Mouse (Mus musculus) c-Kit-positive CD71-positive TER-119-positive erythroid progenitor cells, embryonic 14.5 days (primary cell): ENCODE measurements around the gene Pde2a.

Source experiments
- DNase-seq: peaks from one replicate; pipeline ENCODE4 v3.0.0-alpha.2; 2013; ENCODE audit warnings: low spot score

The Pde2a gene

DNA sequence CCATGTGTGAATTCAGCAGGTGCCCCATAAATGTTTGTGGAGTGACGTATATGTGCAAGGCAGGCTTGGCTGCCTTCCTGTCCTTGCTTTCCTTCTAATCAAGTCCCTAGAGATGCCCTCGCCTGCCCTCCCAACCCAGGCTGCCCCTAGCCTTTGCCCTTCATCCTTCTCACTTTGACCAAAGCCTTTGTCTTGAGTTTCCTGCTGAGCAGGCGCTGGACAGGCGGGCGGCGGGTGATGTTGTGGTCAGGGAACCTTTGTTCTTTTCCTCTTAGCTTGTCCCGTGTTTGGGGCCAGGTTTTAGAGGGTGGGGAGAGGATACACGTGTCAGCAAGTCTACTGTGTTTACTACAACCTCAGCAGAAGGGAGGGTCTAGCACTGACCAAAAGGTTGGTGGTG, 32.2 kb downstream of the Pde2a start:
- DNase-seq, result no peak

- no peak for DNase-seq
Measured at GRCm38 (mm10) chr7:101454479-101454878, 33.0 kb downstream of the Pde2a start.

DNA sequence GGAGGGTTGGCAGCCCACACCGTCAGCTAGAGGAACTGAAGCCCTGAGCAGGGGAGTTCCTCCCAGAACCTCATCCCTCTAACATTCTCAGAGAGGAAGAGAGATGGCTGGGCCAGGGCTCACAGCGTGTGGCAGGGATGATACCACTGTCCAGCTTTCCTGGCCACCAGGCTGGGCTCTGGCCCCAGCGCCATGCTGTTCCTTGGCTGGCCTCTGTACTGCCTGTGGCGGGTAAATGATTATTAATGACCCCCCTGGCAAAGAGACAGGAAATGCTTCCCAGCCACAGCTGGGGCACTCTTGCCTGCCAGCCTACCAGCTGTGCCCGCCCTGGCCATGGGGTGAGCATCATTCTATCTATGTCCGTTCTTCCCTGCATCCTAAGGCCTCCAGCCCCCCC, 33.6 kb downstream of the Pde2a start:
- no peak for DNase-seq

DNA sequence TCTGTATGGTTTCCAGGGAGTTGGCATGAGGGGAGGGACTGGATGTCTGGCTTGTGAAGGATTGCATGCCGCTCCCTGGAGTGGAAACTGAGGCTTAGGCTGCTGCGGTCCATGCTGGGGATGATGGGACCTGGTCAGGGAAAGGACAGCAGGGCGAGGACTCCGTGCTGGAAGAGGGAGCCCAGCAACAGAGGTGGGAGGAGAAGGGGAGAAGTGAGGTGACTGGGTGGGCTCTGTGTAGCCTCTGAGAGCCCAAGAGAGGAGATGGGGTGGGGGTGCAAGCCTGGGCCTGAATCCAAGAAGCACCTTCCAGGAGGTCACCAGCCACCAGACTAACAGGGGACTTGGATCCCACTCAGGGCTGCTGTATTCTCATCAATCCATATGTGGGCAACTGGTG, 34.8 kb downstream of the Pde2a start:
- DNase-seq, result no peak

DNA sequence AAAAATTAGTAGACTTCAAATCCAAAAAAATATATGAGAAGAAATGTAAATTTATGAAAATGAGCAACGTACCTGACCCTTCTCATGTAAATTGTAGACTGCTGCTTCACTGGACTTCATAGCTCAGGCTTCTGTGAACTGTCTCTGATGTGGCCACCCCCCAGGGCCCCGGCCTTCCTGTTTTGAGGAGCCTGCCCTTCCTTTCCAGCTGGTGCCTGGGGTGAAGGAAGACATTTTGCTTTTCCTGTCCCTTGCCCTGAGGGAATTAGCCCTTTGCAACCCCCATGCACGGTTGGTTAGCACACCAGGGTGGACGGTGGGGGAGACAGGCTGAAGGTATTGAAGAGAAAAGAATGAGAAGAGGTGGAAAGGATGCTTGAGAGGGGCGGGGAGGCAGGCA, 35.3 kb downstream of the Pde2a start:
- DNase-seq, result no peak

DNA sequence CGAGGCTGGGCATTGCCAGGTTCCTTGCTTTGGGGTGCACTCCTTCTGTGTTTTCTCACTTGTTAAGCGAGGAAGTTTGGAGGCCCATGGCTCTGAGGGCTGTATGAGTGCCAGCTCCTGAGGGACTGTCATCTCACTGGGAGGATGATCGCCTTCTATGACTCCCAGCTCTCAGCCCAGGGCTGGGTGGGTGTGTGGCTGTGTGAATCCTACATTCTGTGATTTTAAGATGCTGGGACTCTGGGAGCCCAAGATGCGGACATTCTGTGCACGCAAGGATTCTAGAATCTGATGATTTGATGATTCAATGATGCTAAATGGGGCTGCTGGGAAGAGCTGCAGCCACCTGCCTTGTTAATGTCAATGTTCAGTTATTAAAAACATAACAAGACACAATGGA, 35.8 kb downstream of the Pde2a start:
- no peak for DNase-seq

DNA sequence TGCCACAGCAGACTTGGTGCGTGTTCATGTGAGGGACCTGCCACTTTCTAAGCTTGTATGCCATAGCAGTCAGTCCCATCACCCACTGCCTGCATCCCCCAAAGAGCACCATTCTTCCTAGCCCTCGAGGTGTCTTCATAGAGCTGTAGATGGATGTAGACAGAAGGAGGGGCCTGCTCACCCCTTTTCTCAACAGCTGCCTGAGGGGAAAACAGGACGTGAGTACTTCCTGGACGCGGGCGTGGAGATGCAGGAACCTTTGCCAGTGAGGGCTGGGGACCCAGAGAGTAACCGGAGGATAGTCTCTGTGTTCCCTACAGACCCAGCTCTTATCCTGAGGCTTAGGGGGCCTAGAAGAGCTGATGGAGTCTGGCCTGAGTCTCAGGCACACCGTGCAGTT, 36.3 kb downstream of the Pde2a start:
- DNase-seq, result no peak

- DNase-seq, result no peak
Measured at GRCm38 (mm10) chr7:101458278-101458781, 36.8 kb downstream of the Pde2a start.

- DNase-seq, result no peak
Measured at GRCm38 (mm10) chr7:101459305-101459813, 37.9 kb downstream of the Pde2a start.

GRCm38 (mm10) chr7:101459923-101460607, 38.6 kb downstream of the Pde2a start:
- no peak for DNase-seq

DNA sequence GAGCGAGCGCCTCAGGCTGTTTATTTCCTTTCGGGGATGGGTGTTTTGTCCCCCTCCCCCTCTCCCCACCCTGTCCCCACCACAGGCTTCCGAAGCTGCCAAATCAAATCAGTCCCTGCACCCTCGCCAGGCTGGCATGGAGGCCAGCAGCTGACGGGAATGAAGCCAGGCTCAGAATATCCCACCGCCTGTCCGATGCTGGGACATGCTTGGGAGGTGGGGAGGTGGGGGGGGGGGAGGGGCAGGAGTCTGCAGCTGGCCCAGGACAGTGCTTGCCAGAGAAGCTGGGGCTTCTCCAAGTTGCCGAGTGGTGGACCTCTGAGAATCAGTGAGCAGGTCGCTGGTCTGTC, 39.1 kb downstream of the Pde2a start:
- no peak for DNase-seq

GRCm38 (mm10) chr7:101461571-101461970, 40.1 kb downstream of the Pde2a start:
- no peak for DNase-seq

- no peak for DNase-seq
Measured at GRCm38 (mm10) chr7:101462327-101463068, 41.0 kb downstream of the Pde2a start.

GRCm38 (mm10) chr7:101463665-101464271, 42.3 kb downstream of the Pde2a start:
- no peak for DNase-seq

GRCm38 (mm10) chr7:101464927-101465326, 43.4 kb downstream of the Pde2a start:
- no peak for DNase-seq

- DNase-seq, result no peak
Measured at GRCm38 (mm10) chr7:101465392-101465791, 43.9 kb downstream of the Pde2a start.

GRCm38 (mm10) chr7:101465850-101466580, 44.5 kb downstream of the Pde2a start:
- DNase-seq, result no peak

- no peak for DNase-seq
Measured at GRCm38 (mm10) chr7:101466581-101467081, 45.1 kb downstream of the Pde2a start.

DNA sequence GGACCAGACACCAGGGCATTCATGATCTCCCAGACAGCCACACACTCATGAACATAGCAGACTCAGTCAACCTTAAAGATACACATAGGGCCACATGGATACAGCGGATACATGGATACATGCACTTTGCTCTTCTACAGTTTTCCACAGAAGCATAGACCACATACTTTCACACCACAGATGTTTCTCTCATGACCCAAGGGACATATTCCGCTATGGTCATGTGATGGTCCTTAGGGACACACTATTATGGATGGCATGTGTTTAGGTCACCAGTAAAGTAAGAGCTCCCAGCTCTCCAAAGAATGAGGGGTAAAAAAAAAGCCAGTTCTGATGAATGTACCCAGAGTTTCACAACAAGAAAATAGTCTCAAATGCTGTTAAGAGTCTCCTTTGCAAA, 49.9 kb downstream of the Pde2a start:
- DNase-seq, result no peak

DNA sequence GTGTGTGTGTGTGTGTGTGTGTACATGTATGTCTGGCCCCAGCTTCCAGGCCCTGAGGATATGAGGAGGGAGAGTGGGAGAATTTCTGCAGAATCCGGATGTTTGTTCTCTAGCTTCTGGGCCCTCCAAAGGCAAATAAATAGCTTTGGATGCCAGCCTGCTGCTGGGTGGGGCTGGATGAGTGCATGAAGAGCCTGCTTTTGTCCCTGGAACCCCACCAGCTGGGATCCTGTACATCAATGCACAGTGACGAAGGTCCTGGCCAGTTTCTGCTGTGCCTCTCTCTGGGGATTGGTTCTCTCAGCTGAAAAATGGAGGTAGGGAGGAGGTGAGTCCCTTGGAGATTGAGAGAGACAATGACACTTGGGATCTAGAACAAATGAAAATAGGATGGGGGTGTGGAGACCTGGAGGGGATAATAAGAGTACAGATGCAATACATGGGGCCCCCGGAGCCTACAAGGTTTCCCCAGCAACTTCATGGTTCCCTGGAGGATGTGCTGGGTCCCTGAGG, 50.5 kb downstream of the Pde2a start:
- no peak for DNase-seq

- no peak for DNase-seq
Measured at GRCm38 (mm10) chr7:101472598-101473558, 51.4 kb downstream of the Pde2a start.
